Mouse (Mus musculus): ENCODE results near the gene Bcar3. TPM values are rescaled to one million over a fixed set of nuclear protein-coding genes. Genes with fewer than 3 reads are reported as not detected.

Bcar3 gene
- total RNA-seq, 2 experiments from 2014 or later: 6.1 to 7.0 TPM

GRCm38 (mm10) chr3:122453875-122454274 lies 159.9 kb downstream of the Bcar3 start:
- no peak for DNase-seq (ENCODE audit: low spot score in 2 of 2)

- DNase-seq (ENCODE audit: low spot score in 2 of 2): no peak
Measured at GRCm38 (mm10) chr3:122456156-122456555, 162.2 kb downstream of the Bcar3 start.

- DNase-seq (ENCODE audit: low spot score in 2 of 2): no peak
Measured at GRCm38 (mm10) chr3:122456807-122457206, 162.9 kb downstream of the Bcar3 start.

GRCm38 (mm10) chr3:122457723-122458122 lies 163.8 kb downstream of the Bcar3 start:
- no peak for DNase-seq (ENCODE audit: low spot score in 2 of 2)

- no peak for DNase-seq (ENCODE audit: low spot score in 2 of 2)
Measured at GRCm38 (mm10) chr3:122458743-122459142, 164.8 kb downstream of the Bcar3 start.

GRCm38 (mm10) chr3:122460848-122461511 lies 167.0 kb downstream of the Bcar3 start:
- DNase-seq (ENCODE audit: low spot score in 2 of 2): no peak

GRCm38 (mm10) chr3:122461512-122461881 lies 167.6 kb downstream of the Bcar3 start:
- no peak for DNase-seq (ENCODE audit: low spot score in 2 of 2)

- no peak for DNase-seq (ENCODE audit: low spot score in 2 of 2)
Measured at GRCm38 (mm10) chr3:122461932-122462871, 168.3 kb downstream of the Bcar3 start.

- DNase-seq (ENCODE audit: low spot score in 2 of 2): no peak
Measured at GRCm38 (mm10) chr3:122463166-122463565, 169.2 kb downstream of the Bcar3 start.

GRCm38 (mm10) chr3:122466100-122466730 lies 172.3 kb downstream of the Bcar3 start:
- peak in 1 of 2 experiments; percentile 49 for DNase-seq (ENCODE audit: low spot score in 2 of 2)

- DNase-seq (ENCODE audit: low spot score in 2 of 2): no peak
Measured at GRCm38 (mm10) chr3:122467977-122468376, 174.0 kb downstream of the Bcar3 start.

GRCm38 (mm10) chr3:122470326-122471016 lies 176.5 kb downstream of the Bcar3 start:
- DNase-seq (ENCODE audit: low spot score in 2 of 2): no peak

- DNase-seq (ENCODE audit: low spot score in 2 of 2): no peak
Measured at GRCm38 (mm10) chr3:122471017-122471721, 177.2 kb downstream of the Bcar3 start.

- no peak for DNase-seq (ENCODE audit: low spot score in 2 of 2)
Measured at GRCm38 (mm10) chr3:122472412-122472811, 178.5 kb downstream of the Bcar3 start.

- DNase-seq (ENCODE audit: low spot score in 2 of 2): no peak
Measured at GRCm38 (mm10) chr3:122473523-122474034, 179.6 kb downstream of the Bcar3 start.

- no peak for DNase-seq (ENCODE audit: low spot score in 2 of 2)
Measured at GRCm38 (mm10) chr3:122474067-122474466, 180.1 kb downstream of the Bcar3 start.

- DNase-seq (ENCODE audit: low spot score in 2 of 2): no peak
Measured at GRCm38 (mm10) chr3:122474796-122475195, 180.9 kb downstream of the Bcar3 start.

GRCm38 (mm10) chr3:122475735-122476134 lies 181.8 kb downstream of the Bcar3 start:
- no peak for DNase-seq (ENCODE audit: low spot score in 2 of 2)

GRCm38 (mm10) chr3:122476656-122477055 lies 182.7 kb downstream of the Bcar3 start:
- no peak for DNase-seq (ENCODE audit: low spot score in 2 of 2)

- no peak for DNase-seq (ENCODE audit: low spot score in 2 of 2)
Measured at GRCm38 (mm10) chr3:122477541-122477940, 183.6 kb downstream of the Bcar3 start.

All from layer of hippocampus, postnatal 10 days (tissue).